Mouse (Mus musculus): ENCODE data around the gene Skint6. TPM values are rescaled to one million over a fixed set of nuclear protein-coding genes. Genes with fewer than 3 reads are reported as not detected.
"Not testable (repeated sequence)": the region's sequence is repeated elsewhere in the genome, so short reads cannot be mapped to it uniquely, and the experiment has no call there.

Gene Skint6
- total RNA-seq (2021) = not detected

GRCm38 (mm10) chr4:113286873-113287272 is at the start of gene Skint6:
TSS of gene Skint6 (minus strand) at chr4:113286973.
- DNase-seq (ENCODE audit: extremely low spot score in 1 of 2, low spot score in 2 of 2) = no peak
- intact Hi-C loops (cut with DNase I) = no loop called here

DNA sequence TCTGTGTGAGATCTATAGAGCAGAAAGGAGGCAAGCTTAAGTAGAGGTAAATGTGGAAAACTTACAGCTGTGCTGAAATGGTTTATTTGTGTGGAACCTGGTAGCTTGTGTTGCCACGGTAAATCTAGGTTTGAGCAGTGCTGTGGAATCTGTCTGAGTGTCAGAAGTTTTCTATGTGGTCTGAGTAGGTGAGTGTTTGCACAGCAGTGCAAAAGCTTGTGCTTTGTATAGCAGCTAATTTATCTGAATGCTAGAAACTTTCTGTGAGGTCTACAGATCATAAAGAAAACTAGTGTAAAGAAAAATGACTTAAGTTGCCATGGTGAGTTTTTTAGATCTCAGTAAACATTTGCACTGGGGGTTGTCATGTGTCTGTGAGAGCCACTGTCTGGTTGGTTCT is 34.1 kb upstream of the Skint6 start:
- intact Hi-C loops (cut with DNase I) = no loop called here
- no peak for DNase-seq (ENCODE audit: extremely low spot score in 1 of 2, low spot score in 2 of 2)

- no peak for DNase-seq (ENCODE audit: extremely low spot score in 1 of 2, low spot score in 2 of 2)
- intact Hi-C loops (cut with DNase I) = no loop called here
Measured at GRCm38 (mm10) chr4:113301773-113302473, 15.2 kb upstream of the Skint6 start.

GRCm38 (mm10) chr4:113263363-113264060 is 23.3 kb downstream of the Skint6 start:
- intact Hi-C loops (cut with DNase I) = no loop called here
- no peak for DNase-seq (ENCODE audit: extremely low spot score in 1 of 2, low spot score in 2 of 2)

- intact Hi-C loops (cut with DNase I) = no loop called here
- DNase-seq (ENCODE audit: extremely low spot score in 1 of 2, low spot score in 2 of 2) = no peak
Measured at GRCm38 (mm10) chr4:113245808-113246207, 41.0 kb downstream of the Skint6 start.

GRCm38 (mm10) chr4:113067621-113068020 is 219.2 kb downstream of the Skint6 start:
- intact Hi-C loops (cut with DNase I) = no loop called here
- no peak for DNase-seq (ENCODE audit: extremely low spot score in 1 of 2, low spot score in 2 of 2)

- intact Hi-C loops (cut with DNase I); DNase-seq (ENCODE audit: extremely low spot score in 1 of 2, low spot score in 2 of 2): not testable (repeated sequence)
Measured at GRCm38 (mm10) chr4:112979160-112979559, 307.6 kb downstream of the Skint6 start.

DNA sequence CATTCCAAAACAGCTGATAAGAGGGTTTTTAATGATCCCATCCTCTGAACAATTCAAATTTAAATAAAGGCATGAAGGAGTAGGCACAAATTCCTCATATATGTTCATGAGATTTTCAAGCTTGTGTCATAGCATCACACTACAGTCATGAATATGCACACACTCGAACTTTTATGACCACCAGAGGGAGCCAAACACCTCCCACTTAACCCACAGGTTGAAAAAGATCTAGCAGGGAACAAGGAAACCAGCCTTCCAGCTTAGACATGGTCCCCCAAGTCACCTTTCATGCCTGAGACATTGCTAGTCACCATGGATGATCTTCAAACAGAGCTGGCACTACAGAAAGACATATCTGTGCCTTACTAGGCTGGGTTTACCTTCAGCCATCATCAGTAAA is 496.1 kb downstream of the Skint6 start:
- DNase-seq (ENCODE audit: extremely low spot score in 1 of 2, low spot score in 2 of 2) = no peak
- intact Hi-C loops (cut with DNase I) = no loop called here

- no peak for DNase-seq (ENCODE audit: extremely low spot score in 1 of 2, low spot score in 2 of 2)
- intact Hi-C loops (cut with DNase I) = no loop called here
Measured at GRCm38 (mm10) chr4:112774766-112775165, 512.0 kb downstream of the Skint6 start, which contains the start of gene Skint10. TSS of gene Skint10 (minus strand) at chr4:112774866.
